Mouse (Mus musculus) MN1 (cell line): ENCODE data around the gene Vmn2r101.

Experiments used
- DNase-seq: peaks from one replicate; pipeline ENCODE4 v3.0.0-alpha.2; 2016; ENCODE audit warnings: low spot score

The Vmn2r101 gene

GRCm38 (mm10) chr17:19576927-19577326 lies at the start of gene Vmn2r101:
Vmn2r101 (plus strand) TSS chr17:19577227.
- no peak for DNase-seq

DNA sequence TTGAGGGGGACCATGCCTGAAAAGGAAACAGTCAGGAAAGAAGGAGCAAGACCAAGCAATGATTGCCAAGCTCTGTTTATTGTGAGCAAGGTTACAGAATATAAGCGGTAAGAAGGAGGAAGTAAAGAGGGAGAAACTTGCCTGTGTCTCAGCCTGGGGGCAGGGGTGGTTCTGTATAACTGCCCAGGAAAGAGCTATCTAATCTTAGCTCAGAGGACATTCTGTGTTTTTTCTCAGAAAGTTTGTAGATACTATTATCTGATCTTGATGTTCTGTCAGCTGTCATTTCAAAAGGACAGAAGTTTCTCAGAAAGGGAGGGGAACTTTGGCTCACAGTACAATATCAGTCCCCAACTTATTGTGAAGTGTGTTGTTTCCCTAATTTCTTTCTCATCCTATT lies 52.3 kb downstream of the Vmn2r101 start:
- no peak for DNase-seq

DNA sequence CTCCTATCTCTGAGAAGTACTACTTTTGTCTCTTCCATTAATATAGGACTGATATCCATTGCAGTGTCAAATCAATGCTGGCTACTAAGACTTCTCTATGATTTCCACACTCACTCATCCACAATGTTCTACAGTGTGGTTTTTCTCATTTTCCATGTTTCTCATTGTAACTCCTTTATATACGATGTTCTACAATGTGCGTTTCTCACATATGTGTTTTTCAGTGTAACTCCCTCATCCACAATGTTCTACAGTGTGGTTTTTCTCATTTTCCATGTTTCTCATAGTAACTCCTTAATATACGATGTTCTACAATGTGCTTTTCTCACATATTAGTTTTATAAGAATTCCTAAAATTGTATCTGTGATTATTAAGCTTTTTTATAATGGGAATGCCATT lies 81.4 kb downstream of the Vmn2r101 start:
- DNase-seq: no peak

GRCm38 (mm10) chr17:19660028-19660427 lies 83.0 kb downstream of the Vmn2r101 start, which contains the start of gene Vmn2r102:
Vmn2r102 (plus strand) TSS chr17:19660328.
- no peak for DNase-seq
